Mouse (Mus musculus): ENCODE results near the gene Gm29106. TPM values are rescaled to one million over a fixed set of nuclear protein-coding genes. Genes with fewer than 3 reads are reported as not detected.
"Not testable (repeated sequence)": the region's sequence is repeated elsewhere in the genome, so short reads cannot be mapped to it uniquely, and the experiment has no call there.

Gene Gm29106
- polyA plus RNA-seq (2014; fragmentation: Nextera tagmentation; extraction: Ambion mirVana), result 0.12 TPM in 1 of 2 replicates, not detected in the other

DNA sequence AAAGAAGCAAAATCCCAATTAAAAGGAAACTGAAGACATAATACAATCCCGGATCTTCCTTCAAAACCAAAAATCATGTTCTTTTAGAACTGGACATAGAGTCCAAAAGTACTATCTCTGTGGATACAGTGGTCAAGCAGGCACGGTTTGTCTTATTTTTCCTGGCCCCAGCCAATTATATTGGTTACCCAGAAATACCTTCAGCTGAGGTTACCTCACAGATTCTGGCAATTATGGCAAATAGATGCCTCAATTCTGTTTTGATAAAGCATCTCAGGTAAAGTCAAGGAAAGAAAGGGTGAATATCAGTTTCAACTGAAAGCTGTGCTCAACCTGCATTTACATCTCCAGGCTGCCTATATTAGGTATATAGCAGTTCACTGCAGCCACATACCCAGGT lies at the start of gene Gm29106:
Gene Gm29106 (plus strand): TSS at position 301 of the 400 bp plus-strand sequence.
- WGBS, result 54% methylated on average over 2 of the region's 2 CpGs
- H3K4me2 ChIP-seq (ENCODE audit: low read length); H3K4me1 ChIP-seq (ENCODE audit: control insufficient read depth in 2 of 2, insufficient read depth in 2 of 2, low read length in 2 of 2); H3K27ac ChIP-seq (replicated peaks in 1 of 2; ENCODE audit: control insufficient read depth in 1 of 2, insufficient read depth in 1 of 2, low read depth in 2 of 2, low read length in 2 of 2); H3K4me3 ChIP-seq (ENCODE audit: control insufficient read depth in 1 of 2, insufficient read depth in 1 of 2, low read depth in 1 of 2, low read length in 2 of 2); H3K36me3 ChIP-seq (ENCODE audit: control insufficient read depth, insufficient read depth, low read length); H3K9ac ChIP-seq (ENCODE audit: low read length); H3K9me3 ChIP-seq (ENCODE audit: control insufficient read depth, low read length); ATAC-seq (ENCODE audit: insufficient number of reproducible peaks, insufficient read depth, low FRiP score, low read depth); H3K27me3 ChIP-seq (ENCODE audit: control insufficient read depth, insufficient read depth, low read length): not testable (repeated sequence)

DNA sequence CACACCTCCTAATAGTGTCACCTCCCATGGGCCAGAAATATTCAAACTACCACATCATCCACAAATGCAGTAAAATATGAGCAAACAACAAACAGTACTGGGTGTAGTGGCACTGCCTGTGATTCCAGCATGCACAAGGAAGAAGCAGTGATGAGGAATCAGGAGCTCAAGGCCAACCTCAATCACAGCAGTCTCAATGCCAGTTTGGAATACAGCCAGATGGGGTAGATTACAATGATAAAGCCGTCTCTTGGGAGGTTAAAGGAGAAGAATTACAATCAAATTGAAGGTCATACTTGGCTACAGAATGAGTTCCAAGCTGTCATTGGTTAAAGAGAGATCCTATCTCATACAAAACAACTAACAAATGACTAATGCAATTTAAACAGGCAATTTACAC lies 52.2 kb downstream of the Gm29106 start:
- no peak overlapping the region for H3K9ac ChIP-seq (ENCODE audit: low read length)
- ATAC-seq (ENCODE audit: insufficient number of reproducible peaks, insufficient read depth, low FRiP score, low read depth), result no peak
- H3K36me3 ChIP-seq (ENCODE audit: control insufficient read depth, insufficient read depth, low read length), result no peaks in the 10 kb centered on the region
- H3K4me1 ChIP-seq (ENCODE audit: control insufficient read depth in 2 of 2, insufficient read depth in 2 of 2, low read length in 2 of 2), result no peaks in the 10 kb centered on the region
- no peaks in the 10 kb centered on the region for H3K9me3 ChIP-seq (ENCODE audit: control insufficient read depth, low read length)
- no peak overlapping the region for H3K27ac ChIP-seq (replicated peaks in 1 of 2; ENCODE audit: control insufficient read depth in 1 of 2, insufficient read depth in 1 of 2, low read depth in 2 of 2, low read length in 2 of 2)
- 45% methylated on average over 1 of the region's 1 CpGs for WGBS
- H3K4me3 ChIP-seq (ENCODE audit: control insufficient read depth in 1 of 2, insufficient read depth in 1 of 2, low read depth in 1 of 2, low read length in 2 of 2), result no peak overlapping the region
- H3K27me3 ChIP-seq (ENCODE audit: control insufficient read depth, insufficient read depth, low read length), result no peaks in the 10 kb centered on the region
- H3K4me2 ChIP-seq (ENCODE audit: low read length), result no peak overlapping the region

DNA sequence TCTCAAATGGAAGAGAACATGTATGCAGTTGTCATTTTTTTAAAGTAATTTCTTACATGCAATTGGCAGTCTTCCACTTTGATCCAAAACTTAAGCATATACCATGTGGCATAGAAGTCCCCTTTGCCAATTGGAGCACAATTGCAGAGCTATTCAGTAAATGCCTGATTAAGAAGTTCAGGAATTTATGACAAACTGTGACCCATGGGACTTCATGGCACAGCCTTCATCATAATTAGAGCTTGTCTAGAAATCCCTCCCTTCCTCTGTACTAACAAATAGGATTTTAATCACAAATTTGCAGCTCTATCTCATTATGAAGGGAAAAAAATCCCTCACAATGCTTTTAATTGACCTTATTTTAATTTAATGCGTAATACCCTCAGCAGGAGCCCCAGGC lies 59.7 kb downstream of the Gm29106 start:
- WGBS, result 74% methylated on average over 1 of the region's 1 CpGs
- ATAC-seq (ENCODE audit: insufficient number of reproducible peaks, insufficient read depth, low FRiP score, low read depth), result no peak

More for the DNA sequence above, 59.7 kb downstream of the Gm29106 start:
- no peak overlapping the region for H3K27ac ChIP-seq (replicated peaks in 1 of 2; ENCODE audit: control insufficient read depth in 1 of 2, insufficient read depth in 1 of 2, low read depth in 2 of 2, low read length in 2 of 2)
- no peak overlapping the region for H3K4me2 ChIP-seq (ENCODE audit: low read length)
- H3K9me3 ChIP-seq (ENCODE audit: control insufficient read depth, low read length), result no peaks in the 10 kb centered on the region
- no peaks in the 10 kb centered on the region for H3K4me1 ChIP-seq (ENCODE audit: control insufficient read depth in 2 of 2, insufficient read depth in 2 of 2, low read length in 2 of 2)
- no peak overlapping the region for H3K9ac ChIP-seq (ENCODE audit: low read length)
- H3K36me3 ChIP-seq (ENCODE audit: control insufficient read depth, insufficient read depth, low read length), result no peaks in the 10 kb centered on the region
- no peaks in the 10 kb centered on the region for H3K27me3 ChIP-seq (ENCODE audit: control insufficient read depth, insufficient read depth, low read length)
- no peak overlapping the region for H3K4me3 ChIP-seq (ENCODE audit: control insufficient read depth in 1 of 2, insufficient read depth in 1 of 2, low read depth in 1 of 2, low read length in 2 of 2)

Other genes starting within 250 kb of the Gm29106 start
- gene Gm28168, start 248.5 kb upstream of the Gm29106 start, polyA plus RNA-seq (2014; fragmentation: Nextera tagmentation; extraction: Ambion mirVana), result not detected in 2 replicates
- not detected in 2 replicates for gene Gm7145, start 210.6 kb upstream of the Gm29106 start, polyA plus RNA-seq (2014; fragmentation: Nextera tagmentation; extraction: Ambion mirVana)
- gene Tsn, start 135.2 kb downstream of the Gm29106 start, polyA plus RNA-seq (2014; fragmentation: Nextera tagmentation; extraction: Ambion mirVana), result 205 and 206 TPM in 2 replicates
- gene Nifk, start 145.3 kb downstream of the Gm29106 start, polyA plus RNA-seq (2014; fragmentation: Nextera tagmentation; extraction: Ambion mirVana), result 42.6 and 44.0 TPM in 2 replicates
- 117 and 128 TPM in 2 replicates for gene Clasp1, start 212.5 kb downstream of the Gm29106 start, polyA plus RNA-seq (2014; fragmentation: Nextera tagmentation; extraction: Ambion mirVana)